Mouse (Mus musculus) kidney, postnatal 36 days (tissue): ENCODE results near the gene Syt13.

Experiments used
- DNase-seq, 2 experiments: peaks; one replicate each; pipeline ENCODE4 v3.0.0; 2021 to 2022; ENCODE audit warnings: mixed read lengths in 2 of 2

Syt13 gene

DNA sequence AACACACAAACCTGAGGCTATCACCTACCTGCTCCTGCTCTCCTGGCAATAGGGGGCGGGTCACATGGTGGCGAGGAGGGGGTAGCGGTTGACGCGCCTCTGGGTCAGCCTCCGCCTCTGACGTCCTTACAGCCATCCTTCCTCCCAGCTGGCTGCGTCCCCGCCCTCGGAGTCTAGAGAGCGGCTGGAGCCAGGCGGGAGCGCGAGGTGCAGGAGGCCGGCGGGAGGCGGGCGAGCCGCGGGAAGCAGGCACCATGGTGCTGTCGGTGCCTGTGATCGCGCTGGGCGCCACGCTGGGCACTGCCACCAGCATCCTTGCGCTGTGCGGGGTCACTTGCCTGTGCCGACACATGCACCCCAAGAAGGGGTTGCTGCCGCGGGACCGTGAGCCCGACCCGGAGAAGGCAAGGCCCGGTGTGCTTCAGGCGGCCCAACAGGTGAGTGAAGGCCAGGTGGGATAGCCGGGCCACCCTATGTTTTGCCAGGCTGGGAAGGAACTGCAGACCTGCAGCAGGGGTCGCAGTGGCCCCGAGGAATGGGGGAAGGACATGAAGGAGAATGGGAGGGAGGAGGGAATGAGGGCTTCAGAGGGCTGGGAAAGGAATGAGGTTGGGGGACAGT, at the start of gene Syt13:
Syt13 (plus strand) TSS at position 166 of the 621 bp plus-strand sequence.
- peak; percentile 15 to 63 for DNase-seq

DNA sequence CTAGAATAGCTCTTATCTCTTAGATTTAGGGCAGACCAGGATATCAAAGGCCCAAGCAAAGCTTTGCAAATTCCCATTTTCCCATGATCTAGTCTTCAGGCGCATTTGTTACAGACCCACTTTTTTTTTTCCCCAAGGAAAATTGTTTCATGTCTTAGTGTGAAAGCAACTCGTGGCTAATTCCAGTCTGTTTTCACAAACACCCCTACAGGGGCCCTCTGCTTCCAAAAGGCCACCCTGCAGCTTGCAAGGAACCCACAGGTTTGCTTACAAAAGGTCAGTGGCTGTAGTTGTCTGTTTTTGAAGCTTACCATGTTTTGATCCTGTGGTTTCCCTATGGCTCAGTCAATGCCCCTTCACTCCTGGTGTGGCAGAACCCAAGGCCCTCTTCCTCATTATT, 48.3 kb upstream of the Syt13 start:
- no peak for DNase-seq

DNA sequence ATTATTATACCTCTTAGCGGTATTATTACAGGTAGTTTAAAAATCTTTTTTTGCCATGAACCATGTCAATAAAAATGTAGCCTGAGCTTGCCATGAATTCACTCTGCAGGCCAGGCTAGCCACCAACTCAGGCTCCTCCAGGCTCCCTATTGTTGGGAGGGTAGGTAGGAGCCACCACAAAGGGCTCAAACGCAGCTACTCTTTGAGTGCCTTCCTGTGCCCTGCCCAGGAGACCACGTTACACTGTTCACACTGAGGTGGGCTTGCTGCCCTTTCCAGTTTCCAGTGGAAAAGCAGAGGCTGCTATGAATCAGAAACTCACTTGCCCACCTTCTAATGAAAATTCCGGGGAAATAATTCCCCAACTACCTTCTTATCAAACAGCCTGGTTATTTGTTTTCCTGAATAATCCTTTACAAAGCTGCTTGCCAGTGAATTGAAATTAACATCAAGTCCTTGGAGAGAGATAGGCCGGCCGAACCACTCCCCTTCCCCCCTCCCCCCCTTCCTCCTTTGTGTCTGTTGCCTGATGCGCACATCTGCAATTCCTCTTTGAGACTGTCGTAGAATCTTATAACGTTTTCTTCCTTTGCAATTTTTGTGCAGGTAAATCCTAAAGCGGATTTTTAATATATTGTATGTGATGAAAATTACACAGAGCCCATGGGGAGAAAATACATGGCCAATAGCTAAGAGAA, 44.6 kb upstream of the Syt13 start:
- DNase-seq = no peak

DNA sequence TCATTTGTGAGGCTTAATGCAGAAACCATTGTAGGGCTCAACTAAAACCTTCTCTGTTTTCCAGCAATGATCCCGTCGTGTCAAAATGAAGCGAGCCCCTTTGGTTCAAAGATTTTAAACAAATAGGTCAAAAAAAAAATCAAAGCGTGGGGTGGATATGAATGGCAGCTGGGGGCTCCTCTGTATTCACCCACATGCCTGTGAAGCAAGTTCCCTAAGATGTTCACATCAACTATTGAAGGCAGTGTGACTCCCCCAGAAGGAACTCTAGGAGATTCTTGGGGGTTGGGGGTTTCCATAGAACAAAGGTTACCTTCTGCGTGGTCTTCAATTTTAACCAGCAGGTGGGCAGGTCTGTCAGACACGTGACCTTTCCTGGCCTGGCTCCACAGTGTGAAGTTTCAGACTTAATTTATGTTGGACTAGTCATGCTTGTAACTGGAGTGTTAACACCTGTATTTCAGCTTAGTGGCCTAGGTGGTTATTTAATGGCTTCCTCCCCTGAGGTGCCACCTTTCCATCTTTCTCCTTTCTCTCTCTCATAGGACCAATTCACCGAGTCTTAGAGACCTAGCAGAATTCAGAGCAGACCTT, 43.7 kb upstream of the Syt13 start:
- DNase-seq = no peak

DNA sequence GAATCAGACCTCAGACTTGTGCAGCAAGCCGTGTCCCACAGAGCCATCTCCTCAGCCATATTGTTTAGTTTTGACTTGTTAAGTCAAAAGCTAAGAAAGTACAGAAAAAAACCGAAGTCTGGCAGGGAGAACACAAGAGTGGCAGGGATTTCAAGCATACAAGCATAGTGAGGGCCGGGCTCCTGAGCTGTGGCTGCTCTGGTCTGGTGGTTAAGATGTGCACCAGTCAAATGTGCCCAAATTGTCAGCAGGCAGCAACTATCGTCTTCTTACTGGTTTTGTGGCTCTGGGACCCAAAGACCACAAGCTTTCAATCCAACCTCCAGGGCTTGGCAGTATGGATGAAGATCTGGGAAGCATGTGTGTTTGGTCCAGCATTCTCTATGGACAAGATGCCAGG, 42.2 kb upstream of the Syt13 start:
- no peak for DNase-seq

DNA sequence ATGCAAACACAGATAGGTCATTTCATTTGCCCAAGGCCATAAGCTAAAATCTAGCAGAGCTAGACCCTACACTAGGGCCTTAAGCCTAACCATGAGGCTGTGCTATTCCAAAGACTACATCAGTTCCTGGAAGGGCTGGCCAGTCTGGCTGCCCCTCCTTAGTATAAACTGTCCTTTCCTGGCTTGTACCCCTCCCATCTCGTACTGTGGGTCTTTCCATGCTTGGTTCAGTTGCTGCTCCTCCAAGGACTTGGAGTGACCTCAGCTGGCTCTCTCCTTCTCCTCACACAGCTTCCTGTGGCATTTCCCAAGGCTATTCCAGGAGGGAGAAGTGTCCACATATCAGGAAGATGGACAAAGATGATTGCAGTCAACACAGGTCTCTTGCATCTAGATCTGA, 40.3 kb upstream of the Syt13 start:
- no peak for DNase-seq

DNA sequence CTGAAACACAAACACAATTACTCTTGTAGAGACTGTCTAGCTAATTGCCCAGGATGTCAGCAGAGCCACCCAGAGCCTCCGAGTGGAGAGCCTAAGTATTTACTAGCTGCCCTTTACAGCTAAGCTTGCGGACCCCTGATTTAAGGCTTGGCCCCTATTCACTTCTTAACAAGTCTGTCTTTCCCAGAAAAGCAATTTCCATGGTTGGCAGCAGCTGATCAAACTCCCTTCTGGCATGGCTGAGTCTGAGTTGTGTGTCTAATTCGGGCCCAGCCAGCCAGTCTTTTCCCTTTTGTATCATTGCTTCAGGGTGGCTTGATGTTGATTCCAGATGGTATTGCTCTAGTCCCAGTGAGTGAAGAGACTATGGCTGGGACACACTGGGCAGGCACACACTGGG, 37.4 kb upstream of the Syt13 start:
- no peak for DNase-seq

DNA sequence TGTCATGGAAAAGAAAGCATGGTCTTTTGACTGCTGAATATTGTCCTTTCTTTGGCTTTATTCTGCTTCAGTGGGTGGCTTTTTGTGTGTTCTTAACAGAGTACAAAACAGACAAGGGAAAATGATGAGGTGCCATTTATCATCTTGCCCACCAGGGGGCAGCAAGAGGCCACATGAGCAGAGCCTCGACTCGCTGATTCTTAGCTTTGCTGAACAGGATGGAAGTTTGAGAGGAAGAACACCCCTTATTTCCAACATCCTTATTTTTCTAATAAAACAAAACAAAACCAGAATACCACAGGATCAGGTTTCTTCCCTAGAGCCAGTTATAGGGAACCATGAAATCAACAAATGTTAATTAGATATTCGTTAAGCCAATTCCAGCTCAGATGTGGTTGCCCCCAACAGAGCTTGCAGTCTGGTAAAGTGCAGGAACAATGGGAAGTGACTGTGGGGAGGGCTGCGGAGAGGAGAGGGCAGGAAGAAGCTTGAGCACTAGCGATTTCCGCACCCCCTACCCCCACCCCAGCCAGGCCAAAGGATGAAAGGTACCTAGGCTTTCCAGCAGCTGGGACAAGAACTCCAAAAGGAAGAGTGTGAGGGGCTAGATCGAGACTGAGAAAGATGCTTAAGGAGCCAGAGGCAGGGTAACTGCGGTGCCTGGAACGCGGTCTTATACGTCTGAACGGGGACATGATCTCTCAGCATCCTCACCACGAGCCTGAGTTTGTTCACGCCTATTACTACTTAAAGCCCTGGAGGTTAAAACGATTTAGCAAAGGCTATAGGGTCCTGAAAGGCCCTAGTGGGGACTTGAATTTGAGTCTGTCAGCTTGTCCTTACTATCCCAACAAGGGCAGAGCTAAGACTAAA, 31.6 kb upstream of the Syt13 start:
- peak; percentile 49 to 79 for DNase-seq

DNA sequence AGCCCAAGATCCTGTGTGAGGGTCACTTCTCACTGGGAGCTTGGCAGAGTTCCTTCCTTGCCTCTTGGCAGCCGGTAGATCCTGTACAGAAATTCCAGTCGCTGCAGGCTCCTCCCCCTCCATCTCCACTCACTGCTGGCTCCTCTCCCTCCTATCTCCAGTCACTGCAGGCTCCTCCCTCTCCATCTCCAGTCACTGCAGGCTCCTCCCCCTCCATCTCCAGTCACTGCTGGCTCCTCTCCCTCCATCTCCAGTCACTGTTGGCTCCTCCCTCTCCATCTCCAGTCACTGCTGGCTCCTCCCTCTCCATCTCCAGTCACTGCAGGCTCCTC, 31.0 kb upstream of the Syt13 start:
- peak; percentile 41 to 44 for DNase-seq

DNA sequence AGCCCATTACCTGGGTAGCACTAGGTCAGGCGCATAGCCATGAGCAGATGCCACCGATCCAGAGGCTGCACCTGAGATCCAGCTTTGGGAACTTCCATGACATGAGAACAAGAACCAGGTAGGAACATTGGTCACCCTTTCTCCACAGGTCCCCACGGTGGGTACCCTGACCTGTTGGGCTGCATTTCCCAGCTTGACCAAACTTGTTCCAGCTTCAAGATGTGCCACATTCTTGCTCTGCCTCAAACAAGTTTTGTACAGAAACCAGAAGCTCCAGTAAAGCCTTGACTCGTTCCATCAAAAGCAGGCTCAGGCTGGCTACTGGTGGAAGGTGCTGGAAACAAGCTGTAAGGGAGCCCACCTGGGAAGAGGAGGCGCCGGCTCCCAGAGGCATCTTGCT, 29.9 kb upstream of the Syt13 start:
- no peak for DNase-seq

DNA sequence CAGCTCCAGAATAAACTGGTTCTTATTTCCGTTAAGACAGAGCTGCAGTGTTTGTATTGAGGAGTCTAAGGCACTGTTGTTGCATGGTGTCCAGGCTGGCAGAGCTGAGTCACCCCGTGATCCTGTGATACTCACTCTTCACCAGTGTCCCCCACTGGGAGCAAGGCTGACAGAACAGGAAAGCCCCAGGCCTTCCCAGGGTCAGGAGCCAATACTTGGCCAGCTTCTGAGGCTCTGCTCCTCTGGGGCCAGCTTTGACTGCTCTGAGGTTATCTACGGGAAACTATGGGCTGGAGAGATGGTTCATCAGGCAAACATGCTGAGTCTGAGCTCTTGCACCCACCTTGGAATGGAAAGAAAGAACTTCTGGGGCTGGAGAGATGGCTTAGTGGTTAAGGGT, 28.0 kb upstream of the Syt13 start:
- DNase-seq = no peak

DNA sequence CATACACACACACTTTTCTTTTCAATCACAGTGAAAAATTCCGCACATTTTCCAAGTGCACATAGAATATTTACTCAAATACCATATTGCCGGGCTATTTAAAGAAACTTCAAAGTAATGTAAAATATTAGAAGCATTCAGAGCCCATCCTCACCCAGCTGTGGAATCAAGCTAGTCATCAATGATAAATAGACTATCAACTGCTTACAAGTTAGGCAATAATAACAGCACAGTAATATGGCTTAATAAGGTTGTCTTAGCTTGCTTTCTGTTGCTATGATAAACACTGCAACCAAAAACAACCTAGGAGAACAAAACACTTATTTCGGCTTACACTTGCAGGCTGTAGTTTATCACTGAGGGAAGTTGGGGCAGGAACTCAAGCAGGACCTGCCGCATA, 22.4 kb upstream of the Syt13 start:
- DNase-seq = no peak

DNA sequence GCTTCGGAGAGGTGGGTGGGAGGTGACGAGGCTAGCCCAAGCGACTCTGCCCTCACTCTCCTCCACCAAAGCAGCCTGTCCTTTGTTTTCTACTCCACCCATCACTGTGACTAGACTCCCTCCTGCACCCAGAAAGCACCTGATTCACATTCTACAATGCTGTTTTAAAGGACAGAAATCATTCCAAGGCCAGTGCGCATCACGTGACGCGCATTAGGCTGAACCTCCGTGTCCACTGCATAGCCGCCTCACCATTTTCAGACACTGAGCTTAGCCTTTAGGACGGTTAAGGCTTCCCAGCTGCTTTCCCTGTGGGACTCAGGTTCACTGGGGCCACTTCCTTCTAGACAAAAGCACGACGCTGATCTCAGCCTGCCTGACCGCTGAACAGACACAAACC, 11.2 kb upstream of the Syt13 start:
- no peak for DNase-seq

DNA sequence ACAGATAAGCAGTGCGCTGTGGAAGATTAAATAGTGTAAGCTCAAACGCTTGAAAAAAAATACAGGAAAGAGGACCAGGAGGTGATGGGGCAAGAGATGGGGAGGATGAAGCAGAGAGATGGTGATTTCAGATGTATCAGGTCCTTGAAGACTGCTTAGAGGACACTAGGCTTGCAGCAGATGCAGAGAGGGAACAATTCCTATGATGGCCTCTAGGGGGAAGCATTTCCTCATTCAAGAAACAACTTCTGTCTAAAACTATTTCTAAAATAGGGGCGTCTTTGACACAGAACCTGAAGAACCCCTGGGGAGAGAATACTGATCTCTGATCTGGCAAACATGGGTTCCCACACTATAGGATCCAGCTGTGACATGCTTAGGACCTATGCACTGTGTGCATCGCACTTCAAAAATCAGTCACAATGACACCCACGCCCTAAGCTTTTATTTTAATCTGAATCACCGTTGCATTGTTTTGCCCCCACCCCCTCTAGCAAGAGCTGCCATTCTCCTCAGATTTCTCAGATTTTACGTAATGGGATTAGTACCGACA, 10.5 kb upstream of the Syt13 start:
- DNase-seq = peak; percentile 37 to 59

DNA sequence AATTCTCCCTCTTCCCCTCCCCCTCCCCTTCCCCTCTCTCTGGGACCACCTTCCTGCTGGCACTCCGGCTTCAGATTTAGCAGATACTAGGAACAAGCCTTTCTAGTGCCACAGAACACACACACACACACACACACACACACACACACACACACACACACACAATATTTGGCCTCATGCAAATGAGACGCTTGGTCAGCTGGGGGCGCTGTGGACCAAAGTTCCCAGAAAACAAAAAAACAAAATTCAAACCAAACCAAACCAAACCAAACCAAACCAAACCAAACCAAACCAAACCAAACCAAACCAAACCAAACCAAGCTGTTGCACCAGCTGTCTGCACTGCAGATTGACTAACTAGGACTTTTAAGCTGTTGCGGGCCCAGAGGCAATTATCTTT, 4.5 kb upstream of the Syt13 start:
- DNase-seq = peak; percentile 11 to 64

DNA sequence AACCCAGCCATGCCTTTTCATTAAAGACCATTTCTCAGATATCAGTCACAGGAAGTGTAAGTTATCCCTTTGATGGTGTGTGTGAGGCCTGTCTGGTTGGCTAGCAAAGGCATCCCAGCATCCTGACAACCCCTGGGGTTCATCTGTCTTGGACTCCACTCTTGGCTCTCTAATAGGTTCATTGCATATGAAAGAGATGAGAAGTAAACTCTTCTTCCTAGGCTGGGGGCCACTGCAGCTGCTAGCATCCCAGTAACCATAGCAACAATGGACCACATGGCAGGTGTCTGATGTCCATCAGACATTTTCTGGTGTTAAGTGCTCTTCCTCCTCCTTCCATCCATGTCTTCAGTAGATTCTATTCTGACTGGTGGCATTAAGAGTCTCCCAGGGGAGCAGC, 2.6 kb upstream of the Syt13 start:
- DNase-seq = no peak

DNA sequence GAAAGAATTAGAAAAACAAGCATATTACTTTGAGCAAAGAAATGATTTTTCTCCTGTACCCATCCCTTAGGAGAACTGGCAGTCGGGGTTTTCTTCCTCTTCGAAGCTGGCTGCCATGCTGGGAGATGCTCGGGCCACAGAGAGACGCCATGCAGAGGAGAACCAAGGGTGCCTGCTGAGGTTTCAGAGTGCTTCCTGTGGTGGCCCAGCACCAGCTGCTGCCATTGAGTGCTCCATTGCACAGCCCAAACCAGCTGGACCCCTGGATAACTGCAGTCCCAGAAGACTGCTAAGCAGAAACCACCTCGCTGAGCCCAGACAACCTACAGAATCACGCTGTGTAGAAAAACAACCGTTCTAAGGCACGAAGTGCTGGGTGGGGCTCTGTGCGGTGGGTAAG, 1.6 kb upstream of the Syt13 start:
- no peak for DNase-seq

DNA sequence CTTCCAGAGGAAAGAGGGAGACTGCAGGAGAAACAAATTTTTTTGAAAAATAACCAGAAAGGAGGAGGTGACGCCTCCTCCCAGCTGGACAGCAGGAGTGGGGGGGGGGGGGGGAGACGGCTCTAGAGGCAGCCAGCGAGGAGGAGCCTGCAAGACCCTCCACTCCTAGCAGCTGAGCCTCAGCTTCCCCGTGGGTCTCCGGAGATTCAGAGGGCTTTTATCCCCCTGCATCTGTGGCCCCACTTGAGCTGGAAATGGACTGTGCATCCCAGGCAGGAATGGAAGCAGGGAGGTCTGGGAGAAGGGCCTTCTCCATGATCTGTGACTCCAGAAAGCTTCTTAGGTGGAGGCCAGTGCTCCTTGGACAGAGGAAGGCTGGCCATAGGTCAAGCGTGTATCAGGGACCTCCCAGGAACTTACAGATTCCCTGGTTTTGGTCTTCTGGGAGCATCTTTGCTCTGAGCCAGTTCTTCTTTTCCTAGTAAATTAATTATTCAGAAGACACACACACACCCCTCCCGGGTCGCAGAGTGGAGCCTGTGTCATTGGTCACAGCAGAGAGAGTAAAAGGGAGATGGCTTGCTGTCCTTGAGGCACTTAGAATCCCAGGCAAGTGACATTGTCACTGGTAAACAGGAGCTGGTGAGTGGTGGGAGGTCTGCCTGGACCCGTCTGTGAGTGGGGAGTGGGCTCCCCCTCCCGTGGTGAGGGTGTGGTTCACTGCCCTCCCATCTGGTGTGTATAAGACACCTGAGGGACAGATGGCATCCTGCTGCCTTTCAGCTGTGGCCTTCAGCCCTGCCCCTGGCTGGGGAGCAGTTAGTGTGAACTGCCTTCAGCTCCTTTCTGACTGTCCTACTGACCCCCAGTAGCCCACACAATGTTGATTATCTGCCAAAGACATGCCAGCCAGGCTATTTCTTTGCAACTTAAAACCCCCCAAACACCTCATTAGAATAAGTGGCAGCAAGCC, 1.0 kb downstream of the Syt13 start:
- no peak for DNase-seq

DNA sequence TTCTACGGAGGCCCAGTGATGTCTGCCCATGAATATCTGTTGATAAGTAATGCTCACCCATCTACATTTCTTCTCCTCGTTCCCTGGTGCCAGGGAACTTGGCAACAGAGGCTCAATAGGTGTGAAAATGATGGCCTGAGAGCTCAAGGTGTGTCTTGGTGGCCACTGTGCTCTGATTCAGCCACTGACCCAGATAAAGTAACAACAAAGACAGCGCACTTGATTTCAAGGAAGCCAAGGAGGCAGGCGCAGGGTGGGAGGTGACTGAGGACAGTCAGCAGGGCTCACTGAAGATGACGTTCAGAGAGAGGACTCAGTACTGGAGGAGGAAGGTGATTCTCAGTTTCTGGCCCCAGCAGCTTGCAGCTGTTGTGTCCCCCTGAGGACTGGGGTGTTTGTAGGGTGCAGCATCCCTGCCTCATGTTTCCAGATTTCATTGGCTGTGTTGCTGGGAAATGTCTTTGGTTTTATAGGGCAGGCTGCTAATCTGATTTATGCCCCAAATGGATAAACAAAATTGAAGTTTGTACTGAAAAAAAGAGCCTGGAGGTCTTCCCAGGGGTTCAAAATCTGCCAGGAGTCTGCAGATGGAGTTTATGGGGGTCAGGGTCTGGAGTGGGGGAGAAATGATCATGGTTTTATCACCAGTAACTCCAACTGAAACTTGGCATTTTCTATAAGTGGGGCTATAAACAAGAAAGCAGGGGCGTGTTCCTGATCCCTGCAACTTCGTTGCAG, 2.7 kb downstream of the Syt13 start:
- DNase-seq = peak; percentile 9 to 17

DNA sequence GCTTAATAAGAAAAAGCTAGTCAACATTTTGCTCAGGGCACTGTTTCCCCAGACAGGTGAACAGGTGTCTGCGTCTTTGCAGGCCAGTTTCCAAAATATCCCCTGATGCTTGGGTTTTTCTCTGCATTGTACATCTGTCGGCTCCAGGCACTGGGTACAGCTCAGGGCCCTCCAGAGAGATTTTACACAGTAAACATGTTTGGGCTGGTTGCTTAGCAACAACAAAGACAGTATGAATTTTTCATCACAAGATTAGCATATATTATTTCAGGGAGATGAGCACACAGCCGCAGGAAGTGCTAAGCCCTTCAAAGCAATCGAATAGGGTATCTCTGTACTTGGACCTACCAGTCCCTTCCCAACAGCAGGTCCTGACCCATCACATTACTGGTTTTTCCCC, 5.8 kb downstream of the Syt13 start:
- no peak for DNase-seq

DNA sequence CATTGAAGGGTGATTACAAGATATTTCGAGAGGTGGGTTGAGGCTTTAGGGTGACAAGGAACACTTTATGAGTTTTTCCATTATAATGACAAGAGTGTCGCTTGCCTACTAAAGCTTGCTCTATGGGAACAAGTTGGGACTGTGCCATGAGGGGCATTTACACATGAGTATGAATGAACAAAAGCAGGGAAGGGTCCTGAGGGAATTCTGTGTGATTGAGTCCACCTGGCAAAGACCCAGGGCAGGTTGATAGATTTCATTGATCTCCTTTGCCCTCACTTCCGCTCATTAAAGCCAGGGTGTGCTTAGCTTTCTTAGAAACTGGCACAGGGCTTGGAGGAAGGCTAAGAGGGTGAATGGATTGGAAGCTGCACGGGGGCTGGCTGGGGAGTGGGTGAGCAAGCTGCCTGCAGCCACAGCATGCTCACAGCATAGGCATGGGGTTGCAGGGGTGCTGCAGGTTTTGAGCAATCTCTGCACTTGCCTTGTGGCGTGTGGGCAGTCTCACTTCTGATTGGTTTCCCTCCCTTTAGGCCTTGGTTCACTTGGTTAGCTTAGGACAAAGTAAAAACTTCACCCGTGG, 9.9 kb downstream of the Syt13 start:
- DNase-seq = no peak
